ENCODE assay signal across 20 mouse cellular contexts in genomic region chr3:57425089-57425730, GRCm38 (mm10). TPM values are rescaled to one million over a fixed set of nuclear protein-coding genes. Genes with fewer than 3 reads are reported as not detected.
A peak's percentile ranks its signal among the peaks of the same experiment; 100 is the strongest.
DNase-seq lines count a peak whose midpoint lies in the region; ATAC-seq lines count a peak whose summit lies in the region.
"Had no signal": no experiment of that assay in that cellular context is flagged by ENCODE, and none has a peak within 500 bp of the region (broad histone marks: within the 10 kb centered on the region; RNA-seq: fewer than 3 reads in every experiment).

Tm4sf4 (plus strand) TSS chr3:57425314.

- no peak within 1 kb of the TSS for H3K9ac ChIP-seq in kidney, embryonic 15.5 days
- peak within 1 kb of the TSS; percentile 36 for H3K9ac ChIP-seq in liver, embryonic 13.5 days
- H3K9ac ChIP-seq in stomach, embryonic 16.5 days (ENCODE audit: low read length): no peak within 1 kb of the TSS
- no peak within 1 kb of the TSS for H3K9ac ChIP-seq in forebrain, embryonic 14.5 days (ENCODE audit: low read length)
- H3K9ac ChIP-seq: embryonic facial prominence, embryonic 12.5 days; midbrain, embryonic 12.5 days had no signal

- H3K4me1 ChIP-seq in kidney, embryonic 15.5 days: peaks cover 21% of the 10 kb centered on the region
- peaks cover 11% of the 10 kb centered on the region; the same call in 1 of the 2 replicates for H3K4me1 ChIP-seq in liver, embryonic 13.5 days (replicated peaks)
- H3K4me1 ChIP-seq in stomach, embryonic 16.5 days (ENCODE audit: control insufficient read depth, insufficient read depth, low read length): no peaks in the 10 kb centered on the region
- H3K4me1 ChIP-seq in forebrain, embryonic 14.5 days (ENCODE audit: control insufficient read depth, insufficient read depth, low read length): no peaks in the 10 kb centered on the region
- H3K4me1 ChIP-seq: midbrain, embryonic 12.5 days had no signal

- no peaks in the 10 kb centered on the region for H3K36me3 ChIP-seq in kidney, embryonic 15.5 days
- no peaks in the 10 kb centered on the region for H3K36me3 ChIP-seq in liver, embryonic 13.5 days
- H3K36me3 ChIP-seq in stomach, embryonic 16.5 days (ENCODE audit: control insufficient read depth, insufficient read depth, low read length): no peaks in the 10 kb centered on the region
- H3K36me3 ChIP-seq in forebrain, embryonic 14.5 days (ENCODE audit: control insufficient read depth, insufficient read depth, low read length): no peaks in the 10 kb centered on the region
- H3K36me3 ChIP-seq: embryonic facial prominence, embryonic 12.5 days; forebrain, embryonic 10.5 days; heart, embryonic 10.5 days; midbrain, embryonic 12.5 days had no signal

- no peak within 1 kb of the TSS for H3K27ac ChIP-seq in kidney, embryonic 15.5 days
- H3K27ac ChIP-seq in liver, embryonic 13.5 days: peak within 1 kb of the TSS; percentile 53
- no peak within 1 kb of the TSS for H3K27ac ChIP-seq in stomach, embryonic 16.5 days (ENCODE audit: low read length)
- H3K27ac ChIP-seq in forebrain, embryonic 14.5 days (ENCODE audit: low read depth, low read length): no peak within 1 kb of the TSS
- H3K27ac ChIP-seq: embryonic facial prominence, embryonic 12.5 days; forebrain, embryonic 10.5 days; heart, embryonic 10.5 days; midbrain, embryonic 12.5 days had no signal

- no peaks in the 10 kb centered on the region for H3K9me3 ChIP-seq in kidney, embryonic 15.5 days (replicated peaks)
- no peaks in the 10 kb centered on the region for H3K9me3 ChIP-seq in liver, embryonic 13.5 days (replicated peaks)
- H3K9me3 ChIP-seq in stomach, embryonic 16.5 days (replicated peaks; ENCODE audit: control insufficient read depth, low read length): no peaks in the 10 kb centered on the region
- no peaks in the 10 kb centered on the region for H3K9me3 ChIP-seq in forebrain, embryonic 14.5 days (replicated peaks; ENCODE audit: control insufficient read depth, low read length)
- H3K9me3 ChIP-seq: embryonic facial prominence, embryonic 12.5 days; forebrain, embryonic 10.5 days; heart, embryonic 10.5 days; midbrain, embryonic 12.5 days had no signal

- H3K27me3 ChIP-seq in kidney, embryonic 15.5 days: no peaks in the 10 kb centered on the region
- H3K27me3 ChIP-seq in liver, embryonic 13.5 days: no peaks in the 10 kb centered on the region
- no peaks in the 10 kb centered on the region for H3K27me3 ChIP-seq in stomach, embryonic 16.5 days (ENCODE audit: control insufficient read depth, insufficient read depth, low read length)
- H3K27me3 ChIP-seq in forebrain, embryonic 14.5 days (replicated peaks; ENCODE audit: control insufficient read depth, insufficient read depth, low read length): no peaks in the 10 kb centered on the region
- H3K27me3 ChIP-seq: CH12.LX; embryonic facial prominence, embryonic 12.5 days; midbrain, embryonic 12.5 days had no signal

- peak within 1 kb of the TSS; percentile 22 for H3K4me2 ChIP-seq in kidney, embryonic 15.5 days
- peak within 1 kb of the TSS; percentile 41 for H3K4me2 ChIP-seq in liver, embryonic 13.5 days
- no peak within 1 kb of the TSS for H3K4me2 ChIP-seq in stomach, embryonic 16.5 days (ENCODE audit: low read depth, low read length)
- H3K4me2 ChIP-seq in forebrain, embryonic 14.5 days (ENCODE audit: low read length): no peak within 1 kb of the TSS
- H3K4me2 ChIP-seq: embryonic facial prominence, embryonic 12.5 days; midbrain, embryonic 12.5 days had no signal

- DNase-seq in adrenal gland, postnatal 14 days: no peak
- DNase-seq in adrenal gland, adult 8-10 months: no peak
- no peak for DNase-seq in kidney, postnatal 4 days
- DNase-seq in liver, embryonic 13.5 days: no peak
- no peak for DNase-seq in forebrain, embryonic 14.5 days (ENCODE audit: low spot score)
- DNase-seq in thymus, postnatal 4 days: no peak
- DNase-seq: cerebellum, adult 11-12 months; gastrocnemius, postnatal 25 days; heart, postnatal 36 days; kidney, adult 8-10 months; layer of hippocampus, adult 9-11 months; lung, postnatal 4 days had no signal

- no peak; the same call in 1 of the 2 replicates for ATAC-seq in kidney, embryonic 15.5 days (replicated peaks; ENCODE audit: low FRiP score)
- ATAC-seq in liver, embryonic 13.5 days (ENCODE audit: low read depth): peak; percentile 49; the same call in 1 of the 2 replicates
- ATAC-seq in stomach, embryonic 16.5 days (ENCODE audit: insufficient read depth, low FRiP score): peak; percentile 41; the same call in 1 of the 2 replicates
- no peak for ATAC-seq in forebrain, embryonic 14.5 days

- no peak within 1 kb of the TSS for H3K4me3 ChIP-seq in kidney, embryonic 15.5 days (replicated peaks)
- H3K4me3 ChIP-seq in liver, embryonic 13.5 days (replicated peaks): peak within 1 kb of the TSS; percentile 38
- H3K4me3 ChIP-seq in stomach, embryonic 16.5 days (replicated peaks; ENCODE audit: low read length): no peak within 1 kb of the TSS
- no peak within 1 kb of the TSS for H3K4me3 ChIP-seq in forebrain, embryonic 14.5 days (ENCODE audit: low read depth, low read length)
- H3K4me3 ChIP-seq: embryonic facial prominence, embryonic 12.5 days; forebrain, embryonic 10.5 days; heart, embryonic 10.5 days; midbrain, embryonic 12.5 days; myocyte had no signal

- 37% methylated on average over 10 of the region's 10 CpGs for WGBS in kidney, embryonic 15.5 days
- 65% methylated on average over 10 of the region's 10 CpGs for WGBS in liver, embryonic 13.5 days (ENCODE audit: insufficient replicate concordance)
- whole genome bisulfite sequencing in stomach, embryonic 16.5 days: 51% methylated on average over 10 of the region's 10 CpGs
- 81% methylated on average over 10 of the region's 10 CpGs for WGBS in forebrain, embryonic 14.5 days

RNA-seq across cellular contexts. Expression of gene Tm4sf4, which starts in this region (rescaled TPM):
- 3.0 and 12.5 TPM in 2 replicates for total RNA-seq in adrenal gland, postnatal 14 days (2021)
- total RNA-seq in adrenal gland, adult 8-10 months (2022): 1 to 10 TPM in 3 of 4 experiments, under 1 TPM in 1; 0.77 to 5.3 (median 1.5) TPM
- polyA plus RNA-seq in kidney, embryonic 15.5 days (2015; fragmentation: Nextera tagmentation; extraction: Ambion mirVana): 1.9 and 3.1 TPM in 2 replicates
- 27.9 and 31.5 TPM in 2 replicates for polyA plus RNA-seq in liver, embryonic 13.5 days (2015; fragmentation: Nextera tagmentation; extraction: Ambion mirVana)
- 17.8 and 20.0 TPM in 2 replicates for polyA plus RNA-seq in stomach, embryonic 16.5 days (2015; fragmentation: Nextera tagmentation; extraction: Ambion mirVana)
- 0.11 TPM in 1 of 2 replicates, not detected in the other for polyA plus RNA-seq in forebrain, embryonic 14.5 days (2014; fragmentation: Nextera tagmentation; extraction: Ambion mirVana)
- total RNA-seq: CH12.LX; gastrocnemius, postnatal 25 days; heart, postnatal 36 days had no signal
- polyA plus RNA-seq: embryonic facial prominence, embryonic 12.5 days; forebrain, embryonic 10.5 days; midbrain, embryonic 12.5 days had no signal

Comparison
In these comparisons a context has a peak if more than half of its experiments do, and no peak if none do; other contexts are left out.
1. ATAC-seq: peak in liver, embryonic 13.5 days (single experiment) and stomach, embryonic 16.5 days (single experiment); none in kidney, embryonic 15.5 days (single experiment) and forebrain, embryonic 14.5 days (single experiment).
2. H3K4me2 ChIP-seq: peak in kidney, embryonic 15.5 days (single experiment) and liver, embryonic 13.5 days (single experiment); none in stomach, embryonic 16.5 days (single experiment) and forebrain, embryonic 14.5 days (single experiment).